Mouse (Mus musculus): ENCODE data around the gene Rsph14. TPM values are rescaled to one million over a fixed set of nuclear protein-coding genes. Genes with fewer than 3 reads are reported as not detected.
A peak's percentile ranks its signal among the peaks of the same experiment; 100 is the strongest.

The Rsph14 gene
- not detected in 2 replicates for polyA plus RNA-seq (2016; fragmentation: Nextera tagmentation; extraction: Ambion mirVana)

GRCm38 (mm10) chr10:75032395-75032794 is at the start of gene Rsph14:
Gene Rsph14, minus strand, starts transcription at chr10:75032586.
- no peaks in the 10 kb centered on the region for H3K36me3 ChIP-seq
- H3K27me3 ChIP-seq (ENCODE audit: low read depth, poor library complexity, severe bottlenecking): no peaks in the 10 kb centered on the region
- peaks cover 35% of the 10 kb centered on the region for H3K4me1 ChIP-seq
- peak; percentile 51 for DNase-seq (ENCODE audit: low spot score)
- no peak within 1 kb of the TSS for H3K27ac ChIP-seq
- H3K4me3 ChIP-seq: no peak within 1 kb of the TSS
- WGBS: 40% methylated on average over 10 of the region's 10 CpGs
- no peaks in the 10 kb centered on the region for H3K9me3 ChIP-seq (replicated peaks)

GRCm38 (mm10) chr10:75078174-75079128 is 46.1 kb upstream of the Rsph14 start:
- Histone ChIP-seq H3K9me3 (replicated peaks) (no peaks in the 10 kb centered on the region), H3K27ac (no peak overlapping the region), H3K36me3 (peaks cover 52% of the 10 kb centered on the region), H3K27me3 (ENCODE audit: low read depth, poor library complexity, severe bottlenecking) (no peaks in the 10 kb centered on the region), H3K4me3 (no peak overlapping the region), H3K4me1 (peaks cover 11% of the 10 kb centered on the region)
- WGBS: 81% methylated on average over 14 of the region's 14 CpGs
- DNase-seq (ENCODE audit: low spot score): no peak

- WGBS: 81% methylated on average over 5 of the region's 5 CpGs
- Histone ChIP-seq H3K4me1 (peaks cover 12% of the 10 kb centered on the region), H3K36me3 (peaks cover 54% of the 10 kb centered on the region), H3K4me3 (no peak overlapping the region), H3K27me3 (ENCODE audit: low read depth, poor library complexity, severe bottlenecking) (no peaks in the 10 kb centered on the region), H3K27ac (no peak overlapping the region), H3K9me3 (replicated peaks) (no peaks in the 10 kb centered on the region)
- no peak for DNase-seq (ENCODE audit: low spot score)
Observed at GRCm38 (mm10) chr10:75075665-75076064, 43.3 kb upstream of the Rsph14 start.

GRCm38 (mm10) chr10:75070281-75070976 is 38.0 kb upstream of the Rsph14 start:
- peaks cover 58% of the 10 kb centered on the region for H3K36me3 ChIP-seq
- no peaks in the 10 kb centered on the region for H3K27me3 ChIP-seq (ENCODE audit: low read depth, poor library complexity, severe bottlenecking)
- H3K9me3 ChIP-seq (replicated peaks): no peaks in the 10 kb centered on the region
- H3K27ac ChIP-seq: no peak overlapping the region
- H3K4me1 ChIP-seq: peaks cover 23% of the 10 kb centered on the region
- 74% methylated on average over 11 of the region's 11 CpGs for WGBS
- DNase-seq (ENCODE audit: low spot score): no peak
- H3K4me3 ChIP-seq: no peak overlapping the region

- no peak for DNase-seq (ENCODE audit: low spot score)
- WGBS: 69% methylated on average over 12 of the region's 12 CpGs
- Histone ChIP-seq H3K9me3 (replicated peaks) (no peaks in the 10 kb centered on the region), H3K4me3 (no peak overlapping the region), H3K27me3 (ENCODE audit: low read depth, poor library complexity, severe bottlenecking) (no peaks in the 10 kb centered on the region), H3K4me1 (peaks cover 37% of the 10 kb centered on the region), H3K27ac (no peak overlapping the region), H3K36me3 (peaks cover 57% of the 10 kb centered on the region)
Observed at GRCm38 (mm10) chr10:75068624-75069328, 36.4 kb upstream of the Rsph14 start.

- WGBS: 60% methylated on average over 2 of the region's 2 CpGs
- Histone ChIP-seq H3K4me3 (no peak overlapping the region), H3K4me1 (peaks cover 44% of the 10 kb centered on the region), H3K36me3 (peaks cover 52% of the 10 kb centered on the region), H3K9me3 (replicated peaks) (no peaks in the 10 kb centered on the region), H3K27ac (no peak overlapping the region), H3K27me3 (ENCODE audit: low read depth, poor library complexity, severe bottlenecking) (no peaks in the 10 kb centered on the region)
- DNase-seq (ENCODE audit: low spot score): no peak
Observed at GRCm38 (mm10) chr10:75068086-75068485, 35.7 kb upstream of the Rsph14 start.

- DNase-seq (ENCODE audit: low spot score): no peak
- H3K4me3 ChIP-seq: no peak overlapping the region
- peaks cover 50% of the 10 kb centered on the region for H3K4me1 ChIP-seq
- peaks cover 47% of the 10 kb centered on the region for H3K36me3 ChIP-seq
- no peaks in the 10 kb centered on the region for H3K9me3 ChIP-seq (replicated peaks)
- H3K27me3 ChIP-seq (ENCODE audit: low read depth, poor library complexity, severe bottlenecking): no peaks in the 10 kb centered on the region
- no peak overlapping the region for H3K27ac ChIP-seq
Observed at GRCm38 (mm10) chr10:75067446-75067845, 35.1 kb upstream of the Rsph14 start.

- no peak for DNase-seq (ENCODE audit: low spot score)
- Histone ChIP-seq H3K27me3 (ENCODE audit: low read depth, poor library complexity, severe bottlenecking) (peaks cover 7% of the 10 kb centered on the region; the same call in 1 of the 2 replicates), H3K4me3 (no peak overlapping the region), H3K9me3 (replicated peaks) (no peaks in the 10 kb centered on the region), H3K27ac (no peak overlapping the region), H3K4me1 (peaks cover 66% of the 10 kb centered on the region), H3K36me3 (peaks cover 31% of the 10 kb centered on the region)
- 87% methylated on average over 6 of the region's 6 CpGs for WGBS
Observed at GRCm38 (mm10) chr10:75065691-75066090, 33.3 kb upstream of the Rsph14 start.

GRCm38 (mm10) chr10:75063301-75063965 is 31.0 kb upstream of the Rsph14 start:
- H3K4me1 ChIP-seq: peaks cover 76% of the 10 kb centered on the region
- WGBS: 84% methylated on average over 12 of the region's 12 CpGs
- H3K36me3 ChIP-seq: peaks cover 31% of the 10 kb centered on the region
- H3K27ac ChIP-seq: no peak overlapping the region
- H3K9me3 ChIP-seq (replicated peaks): no peaks in the 10 kb centered on the region
- peaks cover 7% of the 10 kb centered on the region; the same call in 1 of the 2 replicates for H3K27me3 ChIP-seq (ENCODE audit: low read depth, poor library complexity, severe bottlenecking)
- H3K4me3 ChIP-seq: peak overlapping the region; percentile 91
- DNase-seq (ENCODE audit: low spot score): no peak

GRCm38 (mm10) chr10:75062621-75063020 is 30.2 kb upstream of the Rsph14 start:
- H3K9me3 ChIP-seq (replicated peaks): no peaks in the 10 kb centered on the region
- WGBS: 42% methylated on average over 6 of the region's 6 CpGs
- DNase-seq (ENCODE audit: low spot score): no peak
- H3K4me3 ChIP-seq: peak overlapping the region; percentile 91
- peaks cover 70% of the 10 kb centered on the region for H3K4me1 ChIP-seq
- no peak overlapping the region for H3K27ac ChIP-seq
- peaks cover 31% of the 10 kb centered on the region for H3K36me3 ChIP-seq
- peaks cover 7% of the 10 kb centered on the region; the same call in 1 of the 2 replicates for H3K27me3 ChIP-seq (ENCODE audit: low read depth, poor library complexity, severe bottlenecking)

GRCm38 (mm10) chr10:75062189-75062561 is 29.8 kb upstream of the Rsph14 start:
- Histone ChIP-seq H3K27me3 (ENCODE audit: low read depth, poor library complexity, severe bottlenecking) (peaks cover 7% of the 10 kb centered on the region; the same call in 1 of the 2 replicates), H3K4me1 (peaks cover 67% of the 10 kb centered on the region)

More at GRCm38 (mm10) chr10:75062189-75062561, 29.8 kb upstream of the Rsph14 start:
- WGBS: 18% methylated on average over 6 of the region's 6 CpGs
- Histone ChIP-seq H3K27ac (peak overlapping the region; percentile 91; the same call in 1 of the 2 replicates), H3K9me3 (replicated peaks) (no peaks in the 10 kb centered on the region), H3K36me3 (peaks cover 26% of the 10 kb centered on the region), H3K4me3 (peak overlapping the region; percentile 91)
- DNase-seq (ENCODE audit: low spot score): no peak
